Mouse (Mus musculus) thymus, adult 2 months (tissue): ENCODE measurements around the gene Plekhm2. TPM values are rescaled to one million over a fixed set of nuclear protein-coding genes. Genes with fewer than 3 reads are reported as not detected.

Experiments used
- DNase-seq: peaks from one replicate; pipeline ENCODE4 v3.0.0; 2021
- H3K27ac ChIP-seq: fragments of 200-500 bp; 2 replicates; pipeline ENCODE4 v1.5.1; 2012; ENCODE audit warnings: low read length, control low read depth; ENCODE audit not compliant: control insufficient read depth, insufficient read depth
- H3K27me3 ChIP-seq: fragments of 200-500 bp; 2 replicates; pipeline ENCODE4 v1.6.1; 2012; ENCODE audit warnings: mild to moderate bottlenecking, low read length, moderate library complexity, mixed read lengths; ENCODE audit not compliant: control insufficient read depth, insufficient read depth
- H3K36me3 ChIP-seq: fragments of 200-500 bp; 2 replicates; pipeline ENCODE4 v1.6.1; 2012; ENCODE audit warnings: mild to moderate bottlenecking, low read length, moderate library complexity; ENCODE audit not compliant: control insufficient read depth, insufficient read depth
- H3K4me1 ChIP-seq: fragments of 200-500 bp; replicated peaks from 2 replicates; pipeline ENCODE4 v1.6.1; 2012; ENCODE audit warnings: low read length; ENCODE audit not compliant: control insufficient read depth, insufficient read depth
- H3K4me3 ChIP-seq: fragments of 200-500 bp; 2 replicates; pipeline ENCODE4 v1.5.1; 2012; ENCODE audit warnings: mild to moderate bottlenecking, low read length, control low read depth, moderate library complexity; ENCODE audit not compliant: control insufficient read depth, insufficient read depth
- CTCF ChIP-seq: fragments of 200-500 bp; IDR thresholded peaks from 2 replicates; pipeline ENCODE4 v1.5.1; 2012; ENCODE audit warnings: mild to moderate bottlenecking, control low read depth, low read length, moderate library complexity, borderline replicate concordance; ENCODE audit not compliant: control insufficient read depth, poor library complexity, insufficient read depth; ENCODE audit errors: extremely low read depth
- POLR2A ChIP-seq: fragments of 200-500 bp; IDR thresholded peaks from 2 replicates; pipeline ENCODE4 v1.6.1; 2012; ENCODE audit warnings: mild to moderate bottlenecking, low read length, control low read depth, moderate library complexity; ENCODE audit not compliant: control insufficient read depth, poor library complexity, insufficient read depth; ENCODE audit errors: extremely low read depth
- WGBS: fragments of 180-500 bp; shearing (Covaris S2); methylation state at CpG from one replicate; pipeline ENCODE4 v1.1.7; 2018; 5-methylcytosine and 5-hydroxymethylcytosine counted together
- polyA plus RNA-seq: library from polyadenylated mRNA; depleted of rRNA; stranded (reverse); fragments of >200 nt; gene quantifications from 2 replicates; pipeline ENCODE4 v1.2.3, GENCODE M21; 2012

Gene Plekhm2
- polyA plus RNA-seq, 1 experiment = 71.4 TPM

DNA sequence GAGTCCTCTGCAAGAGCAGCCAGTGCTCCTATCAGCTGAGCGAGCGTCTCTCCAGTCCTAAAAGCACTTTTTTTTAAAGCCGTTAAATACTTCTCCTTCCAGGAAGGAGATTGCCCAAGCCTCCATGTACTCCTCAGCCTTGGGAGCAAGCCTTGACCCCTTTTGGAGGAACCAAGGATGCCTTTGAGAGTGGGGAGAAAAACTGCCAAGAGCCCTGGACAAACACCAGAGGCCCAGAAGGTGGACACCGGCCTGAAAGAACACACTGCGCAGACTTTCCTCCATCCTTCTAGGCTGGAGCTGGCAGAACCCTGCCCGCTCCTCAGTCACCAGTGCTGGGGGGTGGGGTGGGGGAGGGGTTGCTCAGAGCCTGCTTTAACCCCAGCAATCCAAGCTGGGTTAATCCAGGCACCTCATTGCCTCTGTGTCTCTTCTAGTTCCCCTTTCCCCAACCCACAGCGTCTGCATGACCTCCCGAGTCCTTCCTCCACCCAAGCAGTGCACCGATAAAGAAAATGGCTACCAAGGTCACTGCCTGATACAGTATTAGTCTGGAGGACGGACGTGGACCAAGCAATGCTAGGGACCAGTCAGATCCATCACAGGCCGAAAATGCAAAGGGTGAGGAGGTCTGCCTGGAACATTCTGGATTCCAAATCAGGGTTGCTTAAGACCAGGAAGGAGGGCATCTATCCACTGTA lies 8.6 kb downstream of the Plekhm2 start:
- TF ChIP-seq CTCF (no peak), POLR2A (no peak)
- DNase-seq = no peak
- Histone ChIP-seq H3K27ac (no peak overlapping the region), H3K36me3 (no peaks in the 10 kb centered on the region), H3K4me3 (no peak overlapping the region), H3K4me1 (no peaks in the 10 kb centered on the region; the same call in 1 of the 2 replicates), H3K27me3 (no peaks in the 10 kb centered on the region)
- WGBS = 71% methylated on average over 12 of the region's 12 CpGs

DNA sequence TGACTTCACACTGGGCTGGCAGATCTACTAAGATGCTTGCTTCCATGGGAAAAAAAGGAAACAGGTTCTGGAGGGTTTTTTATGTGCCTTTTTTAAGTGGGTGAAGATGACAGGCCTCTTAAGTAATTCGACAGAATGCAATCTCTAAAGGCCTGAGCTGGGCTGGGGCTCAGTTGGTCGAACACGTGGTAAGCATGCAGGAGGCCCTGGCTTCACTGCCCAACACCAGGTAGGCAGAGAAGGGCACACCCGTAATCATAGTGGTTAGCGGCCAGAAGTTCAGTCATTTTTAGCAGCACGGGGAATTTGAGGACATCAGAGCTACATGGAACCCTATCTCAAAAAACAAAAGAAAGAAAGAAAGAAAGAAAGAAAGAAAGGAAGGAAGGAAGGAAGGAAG lies 10.2 kb downstream of the Plekhm2 start:
- 95% methylated on average over 6 of the region's 6 CpGs for WGBS
- no peaks in the 10 kb centered on the region for H3K36me3 ChIP-seq
- H3K4me3 ChIP-seq = no peak overlapping the region
- H3K27me3 ChIP-seq = no peaks in the 10 kb centered on the region
- DNase-seq = no peak
- H3K4me1 ChIP-seq = no peaks in the 10 kb centered on the region; the same call in 1 of the 2 replicates
- TF ChIP-seq POLR2A = no peak
- no peak overlapping the region for H3K27ac ChIP-seq

GRCm38 (mm10) chr4:141653813-141654212 lies 10.9 kb downstream of the Plekhm2 start:
- Histone ChIP-seq H3K4me3 (no peak overlapping the region), H3K4me1 (no peaks in the 10 kb centered on the region; the same call in 1 of the 2 replicates), H3K36me3 (no peaks in the 10 kb centered on the region), H3K27ac (no peak overlapping the region), H3K27me3 (no peaks in the 10 kb centered on the region)
- no peak for DNase-seq
- 96% methylated on average over 13 of the region's 13 CpGs for WGBS
- no peak for TF ChIP-seq POLR2A
- no peak for TF ChIP-seq CTCF

GRCm38 (mm10) chr4:141653044-141653443 lies 11.7 kb downstream of the Plekhm2 start:
- Histone ChIP-seq H3K4me1 (no peaks in the 10 kb centered on the region; the same call in 1 of the 2 replicates), H3K4me3 (no peak overlapping the region), H3K27ac (no peak overlapping the region), H3K36me3 (no peaks in the 10 kb centered on the region), H3K27me3 (no peaks in the 10 kb centered on the region)
- 37% methylated on average over 8 of the region's 8 CpGs for WGBS
- DNase-seq = no peak
- TF ChIP-seq CTCF (no peak), POLR2A (no peak)

DNA sequence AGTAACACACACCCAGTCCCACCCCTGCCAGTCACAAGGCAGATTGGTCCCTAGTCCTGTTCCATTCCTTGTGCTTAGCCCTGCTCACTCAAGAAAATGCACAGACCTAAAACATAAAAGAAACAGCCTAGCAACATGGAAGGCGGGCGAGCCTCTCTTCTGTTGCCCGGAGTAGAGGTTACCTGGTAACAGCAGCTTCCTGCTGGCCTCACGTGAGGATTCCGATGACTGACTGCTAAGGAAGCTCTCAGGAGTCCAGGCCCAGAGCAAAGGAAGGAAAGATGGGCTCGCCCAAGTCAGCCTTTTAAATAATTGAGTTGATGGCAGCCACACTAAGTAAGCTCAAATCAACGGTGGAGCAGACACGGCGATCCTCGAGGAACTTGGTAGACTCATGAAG lies 12.8 kb downstream of the Plekhm2 start:
- DNase-seq = no peak
- Histone ChIP-seq H3K4me3 (no peak overlapping the region), H3K27ac (no peak overlapping the region), H3K36me3 (no peaks in the 10 kb centered on the region), H3K4me1 (no peaks in the 10 kb centered on the region; the same call in 1 of the 2 replicates), H3K27me3 (no peaks in the 10 kb centered on the region)
- 97% methylated on average over 10 of the region's 10 CpGs for WGBS
- TF ChIP-seq CTCF (no peak), POLR2A (no peak)

DNA sequence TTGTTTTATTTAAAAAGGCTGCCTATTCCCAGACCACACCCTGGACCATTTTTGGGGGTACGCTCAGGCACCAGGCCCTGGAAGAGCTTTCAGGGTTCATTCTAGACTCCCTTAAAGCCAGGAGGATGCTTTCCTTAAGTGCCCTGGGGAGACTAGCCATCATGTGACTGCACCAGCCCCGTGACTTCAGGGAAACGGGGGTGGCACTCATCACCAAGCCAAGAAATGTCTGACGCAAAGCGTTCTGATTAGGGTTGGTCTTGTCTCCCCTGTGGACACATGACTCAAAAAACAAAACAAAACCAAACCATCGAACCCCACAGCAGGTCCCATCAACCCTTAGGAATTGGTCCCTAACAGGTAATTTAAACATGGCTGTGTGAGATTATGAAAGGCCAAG lies 13.4 kb downstream of the Plekhm2 start:
- no peak overlapping the region for H3K27ac ChIP-seq
- 95% methylated on average over 6 of the region's 6 CpGs for WGBS
- H3K27me3 ChIP-seq = no peaks in the 10 kb centered on the region
- H3K4me3 ChIP-seq = no peak overlapping the region
- H3K36me3 ChIP-seq = no peaks in the 10 kb centered on the region
- H3K4me1 ChIP-seq = no peaks in the 10 kb centered on the region; the same call in 1 of the 2 replicates
- no peak for DNase-seq
- TF ChIP-seq POLR2A (no peak), CTCF (no peak)

DNA sequence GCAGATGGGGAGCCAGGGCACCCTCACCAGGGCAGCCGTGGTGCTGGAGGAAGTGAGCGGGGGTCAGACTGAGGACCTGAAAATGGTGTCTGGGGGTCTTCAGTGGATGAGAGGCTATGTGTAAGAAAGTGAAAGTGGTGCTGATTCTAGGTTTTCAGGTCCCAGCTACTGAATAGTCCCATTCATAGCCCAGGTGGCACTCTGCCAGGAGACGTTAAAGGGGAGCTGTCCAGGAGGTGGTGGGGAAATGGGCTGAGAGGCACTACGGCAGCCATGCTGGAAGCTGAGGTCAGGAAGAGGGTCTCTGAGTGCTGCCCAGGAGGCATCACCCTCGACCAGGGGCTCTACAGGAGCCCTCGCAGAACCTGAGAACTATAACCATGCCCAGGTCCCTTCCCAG lies 15.5 kb downstream of the Plekhm2 start:
- no peak overlapping the region for H3K27ac ChIP-seq
- DNase-seq = no peak
- no peaks in the 10 kb centered on the region for H3K36me3 ChIP-seq
- WGBS = 95% methylated on average over 6 of the region's 6 CpGs
- H3K4me3 ChIP-seq = no peak overlapping the region
- TF ChIP-seq CTCF = no peak
- no peak for TF ChIP-seq POLR2A
- H3K27me3 ChIP-seq = no peaks in the 10 kb centered on the region
- H3K4me1 ChIP-seq = no peaks in the 10 kb centered on the region; the same call in 1 of the 2 replicates
